Mouse (Mus musculus): ENCODE results near the gene Psen2.

The Psen2 gene

DNA sequence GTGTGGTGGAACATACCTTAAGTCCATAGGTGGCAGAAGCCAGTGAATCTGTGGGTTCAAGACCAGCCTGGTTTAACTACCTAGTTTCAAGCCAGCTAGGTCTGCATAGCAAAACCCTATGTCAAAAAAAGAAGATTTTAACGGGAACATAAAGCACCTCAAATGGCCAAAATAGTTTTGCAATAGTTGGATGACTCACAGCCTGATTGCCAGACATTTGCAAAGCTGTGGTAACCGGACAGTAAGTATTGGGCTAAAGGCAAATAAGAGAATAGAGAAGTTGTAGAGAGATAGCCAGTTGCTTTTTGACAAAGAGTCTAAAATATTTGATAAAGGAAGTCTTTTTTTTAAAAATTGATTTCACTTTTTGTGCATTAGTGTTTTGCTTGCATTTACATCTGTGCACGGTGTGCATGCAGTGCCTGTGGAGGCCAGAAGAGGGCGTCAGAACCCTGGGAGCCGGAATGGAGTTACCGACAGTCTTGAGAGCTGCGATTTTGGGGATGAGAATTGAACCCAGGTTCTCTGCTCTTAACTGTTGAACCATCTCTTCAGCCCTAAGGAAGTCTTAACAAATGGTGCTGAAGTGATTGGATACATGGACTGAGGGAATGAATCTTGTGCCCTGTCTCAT, at the start of gene Psen2:
TSS of gene Psen2 (minus strand) at position 75 of the 634 bp plus-strand sequence.
- no peak for DNase-seq (ENCODE audit: low spot score)

DNA sequence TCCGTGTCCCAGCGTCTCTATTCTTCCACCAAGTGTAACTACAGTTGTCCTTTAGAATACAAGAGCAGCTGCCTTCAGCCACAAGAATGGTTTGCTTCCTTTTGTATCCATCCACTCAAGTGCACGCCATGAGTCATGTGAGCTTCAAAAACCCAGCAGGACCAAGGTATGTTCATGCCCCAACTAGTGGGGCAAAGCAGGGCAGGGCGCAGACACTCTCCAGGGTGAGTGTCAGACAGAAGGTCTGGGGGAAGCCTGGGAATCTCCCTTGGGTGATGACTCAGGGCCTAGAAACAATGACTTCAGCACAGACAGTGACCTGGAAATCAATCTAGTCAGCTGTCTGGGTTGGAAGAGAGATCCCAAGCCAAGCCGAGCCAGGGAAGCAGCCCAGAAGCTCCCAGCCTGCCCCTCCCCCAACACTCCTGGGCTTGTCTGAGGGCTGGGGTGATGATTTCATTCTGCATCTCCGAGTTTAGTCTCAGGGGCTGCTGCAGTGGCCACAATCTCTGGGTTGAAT, 49.6 kb upstream of the Psen2 start:
- no peak for DNase-seq (ENCODE audit: low spot score)

GRCm38 (mm10) chr1:180312286-180312685, 49.0 kb upstream of the Psen2 start:
- no peak for DNase-seq (ENCODE audit: low spot score)

GRCm38 (mm10) chr1:180308897-180309296, 45.7 kb upstream of the Psen2 start:
- no peak for DNase-seq (ENCODE audit: low spot score)

GRCm38 (mm10) chr1:180307661-180308060, 44.4 kb upstream of the Psen2 start:
- DNase-seq (ENCODE audit: low spot score): no peak

- no peak for DNase-seq (ENCODE audit: low spot score)
Measured at GRCm38 (mm10) chr1:180306889-180307288, 43.7 kb upstream of the Psen2 start.

DNA sequence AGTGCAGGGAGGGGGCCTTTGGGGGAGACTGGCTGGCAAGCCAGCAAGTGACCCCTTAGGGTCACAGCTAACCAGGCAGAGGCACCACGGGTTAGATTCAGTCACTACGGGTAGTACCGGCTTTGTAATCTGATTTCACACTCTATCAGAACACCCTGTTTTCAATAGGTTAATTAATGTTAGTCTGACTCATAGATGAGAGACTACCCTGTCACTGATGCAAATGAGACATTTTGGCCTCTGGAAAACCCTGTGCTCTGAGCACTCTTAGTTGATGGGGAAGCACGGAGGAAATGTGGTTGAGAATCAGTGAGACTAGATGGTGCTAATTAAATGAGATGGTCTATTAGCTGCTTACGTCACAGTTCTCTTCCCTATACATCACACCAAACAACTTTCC, 40.4 kb upstream of the Psen2 start:
- DNase-seq (ENCODE audit: low spot score): no peak

DNA sequence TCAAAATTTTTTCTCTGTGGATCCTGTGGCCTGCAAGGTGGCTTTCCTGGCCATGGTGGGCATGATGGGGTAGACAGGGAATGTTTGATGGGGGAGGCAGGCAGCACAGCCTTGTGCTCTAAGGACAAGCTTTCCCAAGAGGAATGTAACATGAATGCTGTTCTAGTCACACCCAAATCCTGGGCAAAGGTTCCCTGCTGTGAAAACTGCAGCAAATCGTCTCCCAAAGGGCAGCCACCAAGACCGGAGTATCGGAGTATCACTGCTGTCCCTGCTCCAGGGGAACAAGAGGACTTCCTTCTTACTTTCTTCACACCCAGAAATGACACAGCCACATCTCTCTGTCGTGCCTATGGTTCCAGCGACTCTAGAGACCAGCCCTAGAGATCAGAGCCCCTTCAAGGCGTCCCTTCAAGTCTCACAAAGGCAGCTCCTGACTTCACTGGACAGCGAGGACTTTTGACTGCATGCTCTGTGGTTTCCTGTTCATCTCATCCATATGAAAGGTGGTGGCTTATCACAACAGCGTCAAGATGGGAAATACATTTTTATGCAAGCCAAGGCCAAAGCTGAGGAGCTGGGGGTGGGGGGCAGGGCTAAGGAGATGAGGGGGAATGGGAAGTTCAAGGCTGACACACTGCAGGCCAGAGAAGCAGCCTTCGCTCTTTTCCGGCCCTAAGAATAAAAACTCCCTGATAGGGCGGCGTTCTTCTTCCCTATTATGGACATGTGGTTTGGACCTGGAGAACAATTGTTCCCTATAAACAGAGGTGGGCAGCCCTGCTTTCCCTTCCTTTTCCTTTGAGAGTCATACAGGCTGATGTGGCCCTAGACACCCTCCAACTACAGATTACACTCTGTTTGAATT, 39.2 kb upstream of the Psen2 start:
- DNase-seq (ENCODE audit: low spot score): no peak

- DNase-seq (ENCODE audit: low spot score): no peak
Measured at GRCm38 (mm10) chr1:180300997-180301396, 37.8 kb upstream of the Psen2 start.

GRCm38 (mm10) chr1:180300292-180300691, 37.1 kb upstream of the Psen2 start:
- DNase-seq (ENCODE audit: low spot score): no peak

- DNase-seq (ENCODE audit: low spot score): no peak
Measured at GRCm38 (mm10) chr1:180299697-180300096, 36.5 kb upstream of the Psen2 start.

DNA sequence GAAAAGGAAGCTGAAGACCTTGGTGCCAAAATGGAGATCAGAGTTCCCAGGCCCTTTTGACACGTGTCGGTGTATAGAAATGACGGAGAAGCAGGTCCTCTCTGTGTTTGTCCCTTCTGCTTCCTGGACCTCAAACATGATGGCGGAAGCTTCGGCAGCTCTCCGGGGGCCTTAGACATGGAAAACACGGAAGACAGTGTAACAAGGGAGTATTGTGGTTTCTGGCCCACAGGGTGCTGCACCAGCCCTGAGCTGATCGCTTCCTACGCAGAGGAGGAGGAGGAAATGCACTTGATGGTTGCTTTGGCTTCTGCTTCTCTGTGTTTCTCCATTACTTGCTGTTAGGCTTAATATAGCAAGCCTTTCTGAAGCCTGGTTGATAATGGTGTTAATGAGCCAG, 32.9 kb upstream of the Psen2 start:
- DNase-seq (ENCODE audit: low spot score): no peak

- DNase-seq (ENCODE audit: low spot score): no peak
Measured at GRCm38 (mm10) chr1:180290358-180290757, 27.1 kb upstream of the Psen2 start.

GRCm38 (mm10) chr1:180289788-180290187, 26.6 kb upstream of the Psen2 start:
- DNase-seq (ENCODE audit: low spot score): no peak

- no peak for DNase-seq (ENCODE audit: low spot score)
Measured at GRCm38 (mm10) chr1:180288872-180289468, 25.7 kb upstream of the Psen2 start.

DNA sequence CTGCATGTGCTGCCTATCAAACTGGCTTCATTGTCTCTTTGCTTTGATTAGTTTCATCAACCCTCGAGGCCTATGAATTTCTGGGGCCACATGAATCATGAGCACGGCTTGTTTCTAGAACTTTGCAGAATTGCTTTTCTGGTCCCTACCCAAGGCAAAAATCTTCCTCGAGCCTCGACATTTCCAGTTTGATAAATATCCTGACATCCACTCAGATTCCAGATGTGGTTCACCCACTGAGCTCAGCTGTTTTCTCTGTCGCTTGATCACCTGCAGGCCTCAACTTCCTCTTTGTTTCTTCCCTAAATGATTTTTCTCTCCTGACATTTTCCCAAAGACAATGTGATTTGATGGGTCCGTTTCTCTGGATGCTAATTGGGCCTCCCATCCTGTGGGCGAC, 25.0 kb upstream of the Psen2 start:
- DNase-seq (ENCODE audit: low spot score): no peak

GRCm38 (mm10) chr1:180286081-180286831, 23.0 kb upstream of the Psen2 start:
- no peak for DNase-seq (ENCODE audit: low spot score)

DNA sequence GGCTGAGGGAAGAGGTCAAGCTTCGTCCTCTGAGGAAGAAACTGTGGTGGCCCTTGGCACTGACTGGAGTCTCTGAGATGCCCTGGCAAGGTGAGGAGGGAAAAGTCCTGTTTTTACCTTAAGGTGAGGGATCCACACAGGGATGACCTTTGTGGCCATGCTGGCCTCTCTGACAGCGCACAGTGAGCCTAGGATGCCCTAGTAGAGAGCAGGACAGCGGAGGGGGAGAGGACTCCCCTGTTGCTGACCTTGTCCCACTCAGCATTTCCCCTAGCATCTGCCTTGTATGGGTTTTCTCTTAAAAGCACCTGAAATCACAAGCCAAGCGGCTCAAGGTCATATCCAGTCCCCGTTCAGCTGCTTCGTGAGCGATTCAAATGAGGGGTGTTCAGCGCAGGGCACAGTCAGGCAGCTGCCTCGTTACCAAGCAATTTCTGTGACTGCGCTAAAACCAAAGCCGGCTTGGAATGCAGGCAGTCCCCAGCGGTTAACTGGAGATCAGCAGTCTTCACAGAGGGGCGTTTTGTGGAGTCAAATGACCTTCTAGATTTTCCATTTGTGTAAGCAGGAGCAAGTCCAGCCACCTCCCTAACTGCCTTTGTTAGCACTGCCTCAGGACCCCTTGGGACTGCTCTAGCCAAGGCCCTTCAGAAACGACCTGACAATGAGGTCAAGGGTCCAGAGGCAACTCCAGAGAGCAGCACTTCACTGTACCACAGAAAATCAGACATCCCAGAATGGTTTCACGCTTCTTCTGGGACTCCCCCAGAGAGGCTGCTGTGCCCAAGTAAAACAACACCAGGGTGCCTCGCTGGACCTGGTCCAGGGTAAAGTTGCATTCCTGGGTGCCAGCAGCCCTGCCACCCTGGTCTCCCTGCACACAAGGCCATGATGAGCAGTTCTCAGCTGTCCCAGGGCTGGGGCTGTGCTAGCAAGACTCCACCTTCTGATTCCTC, 20.9 kb upstream of the Psen2 start:
- no peak for DNase-seq (ENCODE audit: low spot score)

DNA sequence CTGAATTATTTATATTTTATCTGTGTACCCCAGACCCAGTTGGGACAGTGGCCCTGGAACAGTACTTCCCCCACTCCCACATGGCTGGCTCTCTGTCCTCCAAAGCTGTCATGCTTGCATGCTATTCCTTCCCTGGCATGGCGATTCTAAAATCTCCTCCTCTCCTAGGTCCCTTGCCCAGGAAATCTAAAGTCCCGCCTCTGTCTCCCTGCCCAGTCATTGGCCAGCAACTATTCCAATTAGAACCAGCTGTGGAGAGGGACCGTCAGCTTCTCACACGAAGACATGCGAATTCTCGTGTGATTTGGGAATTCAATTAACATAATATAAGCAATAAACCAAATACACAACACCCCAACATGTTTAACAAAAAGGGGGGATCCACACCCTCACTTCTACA, 19.3 kb upstream of the Psen2 start:
- DNase-seq (ENCODE audit: low spot score): no peak

DNA sequence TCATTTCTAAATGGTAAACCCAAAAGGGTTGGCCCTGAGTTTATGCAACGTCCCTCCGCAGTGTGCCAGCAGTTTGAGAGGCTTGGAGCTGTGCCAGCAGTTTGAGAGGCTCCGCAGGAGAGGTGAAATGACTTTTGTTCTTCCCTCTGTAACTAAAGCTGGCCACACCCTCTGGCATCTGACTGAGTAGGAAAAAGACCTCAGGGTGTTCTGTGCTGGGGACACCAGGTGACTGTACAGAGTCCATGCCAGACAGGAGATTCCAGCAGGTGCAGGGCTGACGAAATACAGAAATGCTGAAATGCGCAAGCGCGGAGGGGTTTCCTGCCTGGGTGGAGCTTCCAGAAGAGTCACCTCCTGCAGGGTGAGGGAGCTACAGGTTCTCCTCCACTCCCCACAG, 16.4 kb upstream of the Psen2 start:
- DNase-seq (ENCODE audit: low spot score): no peak

DNA sequence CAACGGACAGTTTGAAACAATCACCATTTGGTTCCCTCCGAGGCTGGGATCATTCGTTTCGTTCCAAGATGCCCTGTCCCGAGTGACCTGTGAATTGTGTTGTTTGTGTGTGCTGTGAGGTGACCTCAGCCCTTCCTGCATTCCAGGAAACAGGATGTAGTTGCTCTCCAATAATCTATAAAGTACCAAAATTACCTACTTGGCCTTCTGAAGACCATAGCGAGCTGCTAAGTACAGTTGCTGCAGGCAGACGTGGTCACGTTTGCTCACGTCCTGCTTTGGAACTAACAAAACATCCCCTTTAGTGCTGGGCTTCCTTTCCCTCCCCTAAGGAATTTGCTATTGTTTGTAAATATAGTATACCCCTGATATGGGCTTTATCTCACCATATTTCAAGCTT, 14.3 kb upstream of the Psen2 start:
- no peak for DNase-seq (ENCODE audit: low spot score)
